Mouse (Mus musculus) frontal cortex, postnatal 14 days (tissue): ENCODE results near the gene Scd2.
"Not testable (repeated sequence)": the region's sequence is repeated elsewhere in the genome, so short reads cannot be mapped to it uniquely, and the experiment has no call there.

Experiments used
- DNase-seq, 2 experiments: peaks; one replicate each; pipeline ENCODE4 v3.0.0; 2022; ENCODE audit warnings: low spot score in 2 of 2

Gene Scd2

GRCm38 (mm10) chr19:44273711-44274110 is 19.8 kb upstream of the Scd2 start:
- DNase-seq, result no peak

GRCm38 (mm10) chr19:44274452-44274851 is 19.0 kb upstream of the Scd2 start:
- no peak for DNase-seq

- DNase-seq, result no peak
Observed at GRCm38 (mm10) chr19:44275418-44275817, 18.1 kb upstream of the Scd2 start.

GRCm38 (mm10) chr19:44276861-44277260 is 16.6 kb upstream of the Scd2 start:
- no peak for DNase-seq

- DNase-seq, result no peak
Observed at GRCm38 (mm10) chr19:44277931-44278330, 15.5 kb upstream of the Scd2 start.

- no peak for DNase-seq
Observed at GRCm38 (mm10) chr19:44280755-44281154, 12.7 kb upstream of the Scd2 start.

GRCm38 (mm10) chr19:44281825-44282447 is 11.5 kb upstream of the Scd2 start:
- DNase-seq, result not testable (repeated sequence)

GRCm38 (mm10) chr19:44282534-44283156 is 10.8 kb upstream of the Scd2 start:
- no peak for DNase-seq

- no peak for DNase-seq
Observed at GRCm38 (mm10) chr19:44283157-44284024, 10.1 kb upstream of the Scd2 start.

GRCm38 (mm10) chr19:44284025-44284695 is 9.3 kb upstream of the Scd2 start:
- peak; percentile 88 to 91 for DNase-seq

- DNase-seq, result no peak
Observed at GRCm38 (mm10) chr19:44284723-44285122, 8.8 kb upstream of the Scd2 start.

GRCm38 (mm10) chr19:44285554-44285953 is 7.9 kb upstream of the Scd2 start:
- no peak for DNase-seq

- no peak for DNase-seq
Observed at GRCm38 (mm10) chr19:44286109-44286508, 7.4 kb upstream of the Scd2 start.

- no peak for DNase-seq
Observed at GRCm38 (mm10) chr19:44287415-44288110, 5.9 kb upstream of the Scd2 start.

- DNase-seq, result no peak
Observed at GRCm38 (mm10) chr19:44292083-44292482, 1.4 kb upstream of the Scd2 start.

GRCm38 (mm10) chr19:44292483-44292882 is 991 bp upstream of the Scd2 start:
- no peak for DNase-seq

- peak; percentile 92 to 95 for DNase-seq
Observed at GRCm38 (mm10) chr19:44293769-44294551, 486 bp downstream of the Scd2 start.

GRCm38 (mm10) chr19:44294588-44295041 is 1.1 kb downstream of the Scd2 start:
- DNase-seq, result peak; percentile 84 to 85

- no peak for DNase-seq
Observed at GRCm38 (mm10) chr19:44295251-44295650, 1.8 kb downstream of the Scd2 start.

GRCm38 (mm10) chr19:44295741-44296140 is 2.3 kb downstream of the Scd2 start:
- peak; percentile 76 to 84 for DNase-seq

GRCm38 (mm10) chr19:44296186-44296585 is 2.7 kb downstream of the Scd2 start:
- no peak for DNase-seq
